Mouse (Mus musculus): ENCODE measurements around the gene Neurod1. TPM values are rescaled to one million over a fixed set of nuclear protein-coding genes. Genes with fewer than 3 reads are reported as not detected.

Gene Neurod1
- 2.1 and 2.2 TPM in 2 replicates for polyA plus RNA-seq (2012; rRNA removed; ENCODE audit: low replicate concordance)

GRCm38 (mm10) chr2:79456575-79457349 lies at the start of gene Neurod1, which contains the start of gene Cerkl:
TSS of gene Neurod1 (minus strand) at chr2:79456751.
TSS of gene Cerkl (minus strand) at chr2:79456785.

Other genes starting within 250 kb of the Neurod1 start
- 0.84 and 0.87 TPM in 2 replicates for gene Itga4, start 201.3 kb downstream of the Neurod1 start, polyA plus RNA-seq (2012; rRNA removed; ENCODE audit: low replicate concordance)
- gene Cerkl, start within 50 bp of the Neurod1 start, polyA plus RNA-seq (2012; rRNA removed; ENCODE audit: low replicate concordance), result 0.19 TPM in 1 of 2 replicates, not detected in the other
- 9.1 and 12.2 TPM in 2 replicates for gene Itprid2, start 178.6 kb upstream of the Neurod1 start, polyA plus RNA-seq (2012; rRNA removed; ENCODE audit: low replicate concordance)